Mouse (Mus musculus) ES-E14 (cell line): ENCODE results near the gene Nos1. TPM values are rescaled to one million over a fixed set of nuclear protein-coding genes. Genes with fewer than 3 reads are reported as not detected.

Experiments used
- DNase-seq: peaks from one replicate; pipeline ENCODE4 v3.0.0-alpha.2; 2013; ENCODE audit warnings: low read depth, low spot score
- H3K27ac ChIP-seq: 2 replicates; pipeline ENCODE4 v1.5.1; 2012; ENCODE audit warnings: low read depth, mild to moderate bottlenecking, low read length, moderate library complexity, mixed read lengths; ENCODE audit not compliant: poor library complexity, insufficient read depth, severe bottlenecking
- H3K36me3 ChIP-seq: 2 replicates; pipeline ENCODE4 v1.6.1; 2012; ENCODE audit warnings: mild to moderate bottlenecking, low read length, moderate library complexity, mixed read lengths; ENCODE audit not compliant: control insufficient read depth, poor library complexity, insufficient read depth, severe bottlenecking
- H3K4me1 ChIP-seq, 2 experiments: fragments of 150-350 bp in 1 of 2; sonication (generic) in 1 of 2; 2 replicates each; pipeline ENCODE4 v1.6.1; 2012; ENCODE audit warnings: low read length in 2 of 2, mild to moderate bottlenecking in 1 of 2, mixed read lengths in 1 of 2; ENCODE audit not compliant: control insufficient read depth in 2 of 2, insufficient read depth in 2 of 2, poor library complexity in 1 of 2
- H3K4me3 ChIP-seq, 2 experiments: fragments of 150-350 bp in 1 of 2; sonication (generic) in 1 of 2; 2 replicates each; pipeline ENCODE4 v1.5.1; 2012; ENCODE audit warnings: low read length in 2 of 2, low read depth in 1 of 2, mild to moderate bottlenecking in 1 of 2, mixed read lengths in 1 of 2; ENCODE audit not compliant: insufficient read depth in 1 of 2, poor library complexity in 1 of 2, severe bottlenecking in 1 of 2
- H3K9ac ChIP-seq: 2 replicates; pipeline ENCODE4 v1.6.1; 2012; ENCODE audit warnings: low read depth, mild to moderate bottlenecking, low read length, mixed read lengths; ENCODE audit not compliant: poor library complexity, insufficient read depth, severe bottlenecking
- H3K9me3 ChIP-seq: fragments of 150-350 bp; sonication (generic); 2 replicates; pipeline ENCODE4 v1.6.1; 2012; ENCODE audit warnings: low read depth, mild to moderate bottlenecking, low read length; ENCODE audit not compliant: control insufficient read depth, insufficient read depth
- CHD2 ChIP-seq: IDR thresholded peaks from 2 replicates; pipeline ENCODE4 v1.6.1; 2014; ENCODE audit warnings: mild to moderate bottlenecking, low read depth, low read length, inconsistent platforms
- HCFC1 ChIP-seq: IDR thresholded peaks from 2 replicates; pipeline ENCODE4 v1.6.1; 2012; ENCODE audit warnings: low read length, inconsistent platforms, borderline replicate concordance; ENCODE audit not compliant: insufficient read depth
- MAFK ChIP-seq: IDR thresholded peaks from 2 replicates; pipeline ENCODE4 v1.6.1; 2014; ENCODE audit warnings: mild to moderate bottlenecking, low read depth, low read length, inconsistent platforms; ENCODE audit not compliant: insufficient read depth
- ZC3H11A ChIP-seq: IDR thresholded peaks from 2 replicates; pipeline ENCODE4 v1.6.1; 2012; ENCODE audit warnings: low read depth, mild to moderate bottlenecking, inconsistent platforms, low read length, borderline replicate concordance
- ZNF384 ChIP-seq: IDR thresholded peaks from 2 replicates; pipeline ENCODE4 v1.6.1; 2012; ENCODE audit warnings: low read depth, low read length, inconsistent platforms
- in situ Hi-C, 2 experiments: fragments of 600-800 bp; cut with MboI; formaldehyde crosslinking; loops; one replicate each; pipeline ENCODE4 v1.15.1; 2025; ENCODE audit warnings: low sequenced_read_pairs in 2 of 2, inconsistent platforms in 1 of 2; ENCODE audit not compliant: unreplicated experiment in 2 of 2
- total RNA-seq: library from RNA; depleted of rRNA; stranded (reverse); fragments of 300-350 nt; gene quantifications from 2 replicates; pipeline ENCODE4 v1.2.3, GENCODE M21; 2012

The Nos1 gene
- total RNA-seq, 1 experiment: 3.4 TPM

DNA sequence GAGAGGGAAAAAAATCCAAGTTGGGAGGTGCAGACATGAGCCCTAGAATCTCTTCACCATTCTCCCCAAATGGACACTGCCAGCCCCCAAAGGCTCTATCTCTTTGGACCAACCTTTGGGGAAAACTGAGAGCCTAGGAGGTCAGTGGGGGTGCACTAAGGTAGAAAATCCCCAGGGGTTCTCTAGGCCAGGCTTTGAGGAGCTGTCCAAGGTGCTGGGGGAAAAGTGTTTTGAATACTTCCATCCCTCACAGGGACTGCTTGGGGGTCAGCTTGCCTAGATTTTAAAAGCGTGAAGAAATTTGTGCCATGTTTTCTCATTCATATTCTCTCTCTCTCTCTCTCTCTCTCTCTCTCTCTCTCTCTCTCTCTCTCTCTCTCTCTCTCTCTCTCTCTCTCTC is 63.8 kb downstream of the Nos1 start:
- TF ChIP-seq MAFK (no peak), CHD2 (no peak), ZC3H11A (no peak), HCFC1 (no peak), ZNF384 (no peak)

DNA sequence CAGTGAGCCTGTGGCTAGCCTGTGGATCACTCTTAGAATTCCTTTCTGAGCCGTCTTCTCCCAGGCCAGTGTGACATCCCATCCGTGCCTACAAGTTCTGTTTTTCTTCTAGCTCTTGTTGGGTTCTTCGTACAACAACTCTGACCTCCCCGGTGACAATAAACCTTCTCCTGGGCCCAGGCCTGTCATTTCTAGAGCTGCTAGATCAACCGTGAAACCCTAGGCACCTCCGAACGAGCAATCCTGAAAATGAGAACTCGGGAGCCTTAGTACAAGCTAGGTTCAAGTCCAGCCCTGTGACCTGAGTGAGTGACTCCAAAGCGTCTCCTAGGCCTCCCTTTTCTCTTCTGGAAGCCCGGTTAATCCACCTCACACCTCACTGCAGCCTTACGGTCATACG is 69.6 kb downstream of the Nos1 start:
- no peak for DNase-seq
- Histone ChIP-seq H3K9ac (no peak overlapping the region), H3K36me3 (no peaks in the 10 kb centered on the region), H3K27ac (no peak overlapping the region), H3K4me3 (no peak overlapping the region), H3K9me3 (no peaks in the 10 kb centered on the region), H3K4me1 (no peaks in the 10 kb centered on the region)
- in situ Hi-C loops: no loop called here
- no peak for TF ChIP-seq CHD2
- no peak for TF ChIP-seq ZNF384
- no peak for TF ChIP-seq MAFK
- TF ChIP-seq ZC3H11A: no peak
- TF ChIP-seq HCFC1: no peak

More for the DNA sequence above, 63.8 kb downstream of the Nos1 start:
- Histone ChIP-seq H3K4me1 (0 out of 4 replicates have a peak, but pooled peaks cover 0 to 2% of the 10 kb centered on the region in 2 experiments), H3K27ac (no peak overlapping the region), H3K4me3 (no peak overlapping the region), H3K9me3 (no peaks in the 10 kb centered on the region), H3K36me3 (no peaks in the 10 kb centered on the region), H3K9ac (no peak overlapping the region)
- no peak for DNase-seq
- in situ Hi-C loops: no loop called here

DNA sequence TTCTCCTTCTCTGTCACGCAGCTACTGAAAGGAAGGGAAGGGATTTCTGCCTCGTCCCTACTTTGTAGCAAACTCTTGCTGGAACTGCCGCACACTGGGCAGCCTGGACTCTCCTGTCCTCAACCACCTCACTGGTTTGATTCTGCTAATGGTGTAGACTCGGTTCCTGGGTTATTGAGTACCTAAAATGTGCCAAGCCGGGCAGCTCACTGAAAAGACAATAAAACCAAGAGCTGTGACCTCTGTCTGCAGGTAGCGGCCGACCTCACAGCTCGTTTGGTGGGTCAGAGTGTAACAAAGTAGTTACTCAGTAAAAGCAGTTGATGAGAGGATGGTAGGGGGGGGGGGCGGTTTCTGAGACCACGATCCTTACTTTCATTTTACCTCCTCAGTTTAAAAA is 72.9 kb downstream of the Nos1 start:
- H3K27ac ChIP-seq: no peak overlapping the region
- H3K9ac ChIP-seq: no peak overlapping the region
- TF ChIP-seq CHD2 (no peak), ZNF384 (no peak), MAFK (no peak), HCFC1 (no peak), ZC3H11A (no peak)
- H3K4me1 ChIP-seq: no peaks in the 10 kb centered on the region
- in situ Hi-C loops: no loop called here
- no peaks in the 10 kb centered on the region for H3K9me3 ChIP-seq
- no peaks in the 10 kb centered on the region for H3K36me3 ChIP-seq
- no peak overlapping the region for H3K4me3 ChIP-seq
- no peak for DNase-seq

DNA sequence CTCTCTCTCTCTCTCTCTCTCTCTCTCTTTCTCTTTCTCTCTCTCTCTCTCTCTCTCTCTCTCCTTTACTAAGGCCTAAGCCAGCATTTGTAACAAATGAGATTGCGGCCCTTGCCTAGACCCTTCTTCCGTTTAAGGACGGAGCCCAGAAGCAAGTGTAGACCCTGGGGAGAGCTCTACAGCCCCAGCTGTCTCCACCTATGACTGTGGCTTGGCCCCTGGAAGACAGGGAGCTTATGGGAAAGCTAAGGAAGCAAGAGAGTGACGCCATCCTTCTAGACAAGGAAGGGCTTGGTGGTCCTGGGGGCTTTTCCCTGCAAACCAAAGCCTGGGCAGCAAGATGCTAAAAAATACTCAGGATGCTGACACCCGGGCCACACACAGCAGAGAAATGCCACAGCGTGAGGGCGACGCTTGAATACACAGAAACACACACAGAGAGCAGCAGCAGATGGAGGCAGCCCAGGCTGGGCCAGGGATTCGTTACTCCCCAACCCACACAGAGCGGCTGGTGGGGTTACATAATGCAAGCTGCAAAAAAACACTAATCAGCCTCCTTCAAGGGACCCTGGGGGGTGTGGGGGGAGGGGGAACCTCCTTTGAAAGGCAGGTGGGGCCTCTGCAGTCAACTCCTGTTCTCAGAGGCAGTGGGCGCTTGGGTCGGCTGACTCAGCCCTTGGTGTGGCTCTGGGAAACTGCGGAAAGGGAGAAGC is 83.9 kb downstream of the Nos1 start:
- H3K9ac ChIP-seq: no peak overlapping the region
- in situ Hi-C loops: no loop called here
- no peak for DNase-seq

More for the DNA sequence above, 83.9 kb downstream of the Nos1 start:
- no peak for TF ChIP-seq HCFC1
- TF ChIP-seq MAFK: no peak
- TF ChIP-seq ZC3H11A: no peak
- no peak for TF ChIP-seq ZNF384
- TF ChIP-seq CHD2: no peak
- no peak overlapping the region for H3K4me3 ChIP-seq
- H3K4me1 ChIP-seq: peaks cover 0 to 10% of the 10 kb centered on the region in 2 experiments; a peak in 2 of 4 replicates
- no peak overlapping the region for H3K27ac ChIP-seq
- H3K36me3 ChIP-seq: no peaks in the 10 kb centered on the region
- H3K9me3 ChIP-seq: no peaks in the 10 kb centered on the region
